Mouse (Mus musculus): ENCODE results near the gene Spag9. TPM values are rescaled to one million over a fixed set of nuclear protein-coding genes. Genes with fewer than 3 reads are reported as not detected.
A peak's percentile ranks its signal among the peaks of the same experiment; 100 is the strongest.

Spag9 gene
- total and polyA plus RNA-seq, 3 experiments = 21.0 to 32.1 (median 22.6) TPM

DNA sequence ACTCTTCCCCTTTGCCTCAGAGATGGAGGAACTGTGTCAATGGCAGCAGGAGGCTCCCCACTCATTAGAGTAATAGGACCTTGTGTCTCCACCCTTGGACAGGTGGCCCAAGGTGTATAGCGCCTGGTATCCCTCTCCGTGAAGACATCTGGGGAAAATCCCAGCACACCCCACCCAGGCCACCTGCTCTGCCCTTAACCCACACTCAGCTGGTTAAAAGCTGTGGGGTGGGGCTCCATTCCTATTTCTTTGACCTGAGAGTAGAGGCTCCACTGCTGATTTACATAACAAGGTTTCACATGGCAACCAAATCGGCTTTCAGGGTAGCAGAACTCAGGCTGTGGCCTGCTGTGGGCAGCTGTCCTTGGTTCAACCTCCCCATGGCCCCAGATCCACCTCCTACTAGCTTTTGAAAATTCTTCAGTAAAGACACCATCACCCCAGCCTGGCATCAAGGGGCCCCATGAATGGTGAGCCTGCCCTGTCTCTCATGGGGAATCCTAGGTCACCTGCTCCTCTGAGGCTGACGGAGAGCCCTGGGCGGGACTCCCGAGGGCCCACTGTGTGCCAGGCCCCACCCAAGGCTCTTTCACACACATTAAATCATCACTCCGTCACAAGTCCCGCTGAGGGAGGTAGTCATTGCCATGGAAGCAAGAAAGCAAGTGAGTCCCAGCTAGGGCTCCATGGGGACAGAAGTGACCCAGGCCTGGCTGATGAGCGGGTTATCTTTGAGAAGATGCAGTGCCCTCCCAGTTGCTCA lies 167.3 kb downstream of the Spag9 start (continued):
- TF ChIP-seq MXI1 (IDR thresholded peaks at IDR 0.05; ENCODE audit: low read depth, low read length) (no peak; the same call in 1 of the 2 replicates), GABPA (IDR thresholded peaks at IDR 0.05; ENCODE audit: insufficient replicate concordance, low read depth, low read length) (no peak), NRF1 (IDR thresholded peaks at IDR 0.05; ENCODE audit: low read depth, low read length) (no peak), RCOR1 (conservative IDR thresholded peaks at IDR 0.05; ENCODE audit: low read depth, low read length) (no peak; the same call in 1 of the 2 replicates), ZKSCAN1 (IDR thresholded peaks at IDR 0.05; ENCODE audit: borderline replicate concordance, low read depth, low read length) (no peak), EP300 (IDR thresholded peaks at IDR 0.05; ENCODE audit: low read length) (peak; percentile 83), CHD1 (IDR thresholded peaks at IDR 0.05; ENCODE audit: low read depth, low read length) (no peak), CHD2 (IDR thresholded peaks at IDR 0.05; ENCODE audit: low read length) (peak; percentile 77), MAFK (IDR thresholded peaks at IDR 0.05; ENCODE audit: insufficient replicate concordance, low read length) (peak; percentile 49; the same call in 1 of the 2 replicates), MAZ (IDR thresholded peaks at IDR 0.05; ENCODE audit: low read depth, low read length) (peak; percentile 87; the same call in 1 of the 2 replicates), TCF12 (IDR thresholded peaks at IDR 0.05; ENCODE audit: low read depth, low read length) (peak; percentile 96)

DNA sequence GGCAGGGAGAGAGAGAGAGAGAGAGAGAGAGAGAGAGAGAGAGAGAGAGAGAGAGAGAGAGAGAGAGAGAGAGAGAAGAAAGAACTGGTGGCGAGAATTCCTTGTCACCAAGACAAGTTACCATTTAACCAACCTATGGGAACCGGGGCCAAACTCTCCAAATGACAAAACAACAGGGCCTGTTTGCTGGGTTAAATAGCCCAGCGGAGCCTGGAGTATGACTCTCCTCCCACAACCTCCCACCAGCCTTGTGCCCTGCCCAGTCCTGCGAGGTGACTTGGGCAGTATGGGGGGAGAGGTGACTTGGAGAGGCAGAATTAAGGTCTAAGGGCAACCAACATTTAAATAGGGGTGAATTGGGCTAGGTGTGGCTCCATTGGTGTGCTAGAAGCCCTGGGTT lies 169.9 kb downstream of the Spag9 start:
- H3K79me2 ChIP-seq (replicated peaks; ENCODE audit: control insufficient read depth, extremely low read depth, insufficient read depth, poor library complexity, severe bottlenecking) = no peaks in the 10 kb centered on the region
- no peak overlapping the region for H3K9ac ChIP-seq (ENCODE audit: insufficient read depth, low read depth)
- no peak for DNase-seq (ENCODE audit: extremely low read depth)
- in situ Hi-C loops (cut with MboI; ENCODE audit: low pct_ligation_motif_present, low pct_unique_long_range_greater_than_20kb, low sequenced_read_pairs) = no loop called here
- dilution Hi-C loops (cut with MboI; ENCODE audit: extremely low pct_ligation_motif_present, extremely low pct_unique_long_range_greater_than_20kb, low sequenced_read_pairs) = no loop called here
- H3K9me3 ChIP-seq (replicated peaks; ENCODE audit: low read length) = peaks cover 5% of the 10 kb centered on the region
- H3K36me3 ChIP-seq (replicated peaks in 1 of 2; ENCODE audit: control insufficient read depth in 1 of 2, insufficient read depth in 1 of 2, low read length in 1 of 2) = no peaks in the 10 kb centered on the region
- no peak overlapping the region for H3K27ac ChIP-seq (ENCODE audit: insufficient read depth, low read depth)
- TF ChIP-seq MEF2A (IDR thresholded peaks at IDR 0.05; ENCODE audit: borderline replicate concordance, low read depth, low read length) (no peak), ZKSCAN1 (IDR thresholded peaks at IDR 0.05; ENCODE audit: borderline replicate concordance, low read depth, low read length) (no peak), JUND (conservative IDR thresholded peaks at IDR 0.05; ENCODE audit: low read depth, low read length) (no peak), CHD1 (IDR thresholded peaks at IDR 0.05; ENCODE audit: low read depth, low read length) (no peak), MAZ (IDR thresholded peaks at IDR 0.05; ENCODE audit: low read depth, low read length) (no peak), ELF1 (IDR thresholded peaks at IDR 0.05; ENCODE audit: low read depth, low read length) (no peak), E2F4 (IDR thresholded peaks at IDR 0.05; ENCODE audit: insufficient replicate concordance, low read depth, low read length) (no peak), EP300 (IDR thresholded peaks at IDR 0.05; ENCODE audit: low read length) (no peak), ZNF384 (IDR thresholded peaks at IDR 0.05; ENCODE audit: low read depth, low read length) (no peak), IRF4 (IDR thresholded peaks at IDR 0.05; ENCODE audit: low read depth, low read length) (no peak), JUN (IDR thresholded peaks at IDR 0.05; ENCODE audit: insufficient read depth, low read depth, low read length) (no peak), NRF1 (IDR thresholded peaks at IDR 0.05; ENCODE audit: low read depth, low read length) (no peak), KAT2A (IDR thresholded peaks at IDR 0.05; ENCODE audit: insufficient replicate concordance, low read length) (no peak), GABPA (IDR thresholded peaks at IDR 0.05; ENCODE audit: insufficient replicate concordance, low read depth, low read length) (no peak), UBTF (IDR thresholded peaks at IDR 0.05; ENCODE audit: low read depth, low read length) (no peak), MAFK (IDR thresholded peaks at IDR 0.05; ENCODE audit: insufficient replicate concordance, low read length) (no peak), POLR2A (IDR thresholded peaks at IDR 0.05; ENCODE audit: low read depth, low read length) (no peak)
- no peak overlapping the region for H3K4me3 ChIP-seq (replicated peaks in 1 of 3; ENCODE audit: low read depth in 2 of 3, low read length in 2 of 3, poor library complexity in 1 of 3)
- H3K4me2 ChIP-seq (ENCODE audit: insufficient read depth, low read depth, poor library complexity, severe bottlenecking) = no peak overlapping the region
- H3K4me1 ChIP-seq (ENCODE audit: control insufficient read depth in 1 of 2, insufficient read depth in 2 of 2) = peaks cover 37 to 42% of the 10 kb centered on the region in 2 experiments
- peaks cover 8% of the 10 kb centered on the region for H3K27me3 ChIP-seq (replicated peaks)

Data from CH12.LX (cell line).